Mouse (Mus musculus) adrenal gland, postnatal 4 days (tissue): ENCODE measurements at regions not wholly inside any gene's neighbourhood (a gene's known extent, or its start where the extent isn't known, plus 50 kb on each side); places are given as distances from the start of the nearest gene placed in this dataset.
A peak's percentile ranks its signal among the peaks of the same experiment; 100 is the strongest.
"Not testable (repeated sequence)": the region's sequence is repeated elsewhere in the genome, so short reads cannot be mapped to it uniquely, and the experiment has no call there.

Source experiments
- DNase-seq, 2 experiments: peaks; one replicate each; pipeline ENCODE4 v3.0.0; 2021 to 2022; ENCODE audit warnings: low spot score in 2 of 2, mixed read lengths in 2 of 2

- no peak for DNase-seq
Observed at GRCm38 (mm10) chr3:7079073-7079472, 458.8 kb upstream of the 1700008P02Rik start.

- DNase-seq: no peak
Observed at GRCm38 (mm10) chr3:7076850-7077249, 456.6 kb upstream of the 1700008P02Rik start.

- no peak for DNase-seq
Observed at GRCm38 (mm10) chr3:7074488-7074887, 454.2 kb upstream of the 1700008P02Rik start.

GRCm38 (mm10) chr3:7041372-7042057 is 421.3 kb upstream of the 1700008P02Rik start:
- no peak for DNase-seq

- DNase-seq: no peak
Observed at GRCm38 (mm10) chr3:7035833-7036232, 415.6 kb upstream of the 1700008P02Rik start.

- peak in 1 of 2 experiments; percentile 6 for DNase-seq
Observed at GRCm38 (mm10) chr3:7027845-7028244, 407.6 kb upstream of the 1700008P02Rik start.

- DNase-seq: no peak
Observed at GRCm38 (mm10) chr3:7014345-7014973, 394.2 kb upstream of the 1700008P02Rik start.

- no peak for DNase-seq
Observed at GRCm38 (mm10) chr3:7013516-7013915, 393.3 kb upstream of the 1700008P02Rik start.

GRCm38 (mm10) chr3:7010294-7011087 is 390.2 kb upstream of the 1700008P02Rik start:
- no peak for DNase-seq

- no peak for DNase-seq
Observed at GRCm38 (mm10) chr3:7008671-7009217, 388.5 kb upstream of the 1700008P02Rik start.

- DNase-seq: no peak
Observed at GRCm38 (mm10) chr3:7007811-7008359, 387.6 kb upstream of the 1700008P02Rik start.

GRCm38 (mm10) chr3:6991735-6992134 is 371.5 kb upstream of the 1700008P02Rik start:
- not testable (repeated sequence) for DNase-seq

GRCm38 (mm10) chr3:6984918-6985317 is 364.7 kb upstream of the 1700008P02Rik start:
- no peak for DNase-seq

- DNase-seq: no peak
Observed at GRCm38 (mm10) chr3:6957681-6958080, 337.4 kb upstream of the 1700008P02Rik start.

- DNase-seq: no peak
Observed at GRCm38 (mm10) chr3:6932535-6933103, 312.4 kb upstream of the 1700008P02Rik start.

- no peak for DNase-seq
Observed at GRCm38 (mm10) chr3:6926737-6927136, 306.5 kb upstream of the 1700008P02Rik start.

- not testable (repeated sequence) for DNase-seq
Observed at GRCm38 (mm10) chr3:6922647-6923046, 302.4 kb upstream of the 1700008P02Rik start.

- no peak for DNase-seq
Observed at GRCm38 (mm10) chr3:6920253-6920652, 300.0 kb upstream of the 1700008P02Rik start.

GRCm38 (mm10) chr3:6887936-6888335 is 267.7 kb upstream of the 1700008P02Rik start:
- no peak for DNase-seq

GRCm38 (mm10) chr3:6887053-6887700 is 266.9 kb upstream of the 1700008P02Rik start:
- DNase-seq: no peak
